Mouse (Mus musculus) heart, embryonic 13.5 days (tissue): ENCODE results near the gene Hspa5. TPM values are rescaled to one million over a fixed set of nuclear protein-coding genes. Genes with fewer than 3 reads are reported as not detected.
A peak's percentile ranks its signal among the peaks of the same experiment; 100 is the strongest.
"Not testable (repeated sequence)": the region's sequence is repeated elsewhere in the genome, so short reads cannot be mapped to it uniquely, and the experiment has no call there.

Experiments
- ATAC-seq: fragments of 200-750 bp; cut with Nextera tagmentation; 2 replicates; pipeline ENCODE4 v1.8.0; 2017; ENCODE audit warnings: moderate TSS enrichment; ENCODE audit not compliant: insufficient number of reproducible peaks, low FRiP score, low TSS enrichment; ENCODE audit errors: extremely low read depth
- H3K27ac ChIP-seq: fragments of 300-500 bp; sonication (generic); replicated peaks from 2 replicates; pipeline ENCODE4 v1.5.1; 2015; ENCODE audit warnings: moderate library complexity, mild to moderate bottlenecking, inconsistent platforms
- H3K27me3 ChIP-seq: fragments of 300-500 bp; sonication (generic); replicated peaks from 2 replicates; pipeline ENCODE4 v1.6.1; 2015; ENCODE audit warnings: mild to moderate bottlenecking, inconsistent platforms
- H3K36me3 ChIP-seq: fragments of 300-500 bp; sonication (generic); 2 replicates; pipeline ENCODE4 v1.6.1; 2015; ENCODE audit warnings: mild to moderate bottlenecking, inconsistent platforms
- H3K4me1 ChIP-seq: fragments of 300-500 bp; sonication (generic); 2 replicates; pipeline ENCODE4 v1.6.1; 2015; ENCODE audit warnings: inconsistent platforms
- H3K4me2 ChIP-seq: fragments of 300-500 bp; sonication (generic); 2 replicates; pipeline ENCODE4 v1.6.1; 2015; ENCODE audit warnings: inconsistent platforms, mild to moderate bottlenecking, moderate library complexity
- H3K4me3 ChIP-seq: fragments of 300-500 bp; sonication (generic); 2 replicates; pipeline ENCODE4 v1.5.1; 2015; ENCODE audit warnings: moderate library complexity, mild to moderate bottlenecking, inconsistent platforms
- H3K9ac ChIP-seq: fragments of 300-500 bp; sonication (generic); 2 replicates; pipeline ENCODE4 v1.6.1; 2015; ENCODE audit warnings: inconsistent platforms, mild to moderate bottlenecking, moderate library complexity
- H3K9me3 ChIP-seq: fragments of 300-500 bp; sonication (generic); 2 replicates; pipeline ENCODE4 v1.6.1; 2016; ENCODE audit warnings: inconsistent platforms
- WGBS: fragments of 180-500 bp; shearing (Covaris S2); methylation state at CpG from one replicate; pipeline ENCODE4 v1.1.7; 2015; ENCODE audit warnings: mixed read lengths; 5-methylcytosine and 5-hydroxymethylcytosine counted together
- polyA plus RNA-seq: library from polyadenylated mRNA; unstranded; fragments of >200 nt; fragmentation: Nextera tagmentation; extraction: Ambion mirVana; gene quantifications from 2 replicates; pipeline ENCODE4 v1.2.1, GENCODE M21; 2015

The Hspa5 gene
- polyA plus RNA-seq, 1 experiment from 2014 or later: 631 TPM

DNA sequence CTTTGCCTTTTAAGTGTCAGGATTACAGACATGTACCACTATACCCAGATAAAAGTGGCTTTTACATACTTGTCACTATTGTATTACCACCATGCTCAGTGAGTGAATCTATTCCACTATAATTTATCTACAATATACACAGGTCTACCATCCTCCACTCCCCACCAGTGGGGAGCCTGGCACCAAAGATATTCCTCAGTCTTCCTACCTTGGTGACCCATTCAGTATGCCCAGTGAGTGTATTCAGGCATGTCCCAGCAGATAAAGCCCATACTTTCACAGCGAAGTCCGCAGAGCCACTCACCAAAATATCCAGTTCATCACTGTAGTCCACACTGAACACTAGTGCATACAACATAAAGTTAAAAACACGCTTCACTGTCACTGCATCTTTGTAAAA lies 39.0 kb downstream of the Hspa5 start:
- Histone ChIP-seq H3K27ac (no peak overlapping the region), H3K4me1 (peaks cover 8% of the 10 kb centered on the region), H3K4me2 (no peak overlapping the region), H3K4me3 (no peak overlapping the region), H3K27me3 (no peaks in the 10 kb centered on the region), H3K9me3 (no peaks in the 10 kb centered on the region), H3K9ac (no peak overlapping the region), H3K36me3 (peaks cover 90% of the 10 kb centered on the region)
- 90% methylated on average over 3 of the region's 3 CpGs for WGBS
- no peak; the same call in 1 of the 2 replicates for ATAC-seq

DNA sequence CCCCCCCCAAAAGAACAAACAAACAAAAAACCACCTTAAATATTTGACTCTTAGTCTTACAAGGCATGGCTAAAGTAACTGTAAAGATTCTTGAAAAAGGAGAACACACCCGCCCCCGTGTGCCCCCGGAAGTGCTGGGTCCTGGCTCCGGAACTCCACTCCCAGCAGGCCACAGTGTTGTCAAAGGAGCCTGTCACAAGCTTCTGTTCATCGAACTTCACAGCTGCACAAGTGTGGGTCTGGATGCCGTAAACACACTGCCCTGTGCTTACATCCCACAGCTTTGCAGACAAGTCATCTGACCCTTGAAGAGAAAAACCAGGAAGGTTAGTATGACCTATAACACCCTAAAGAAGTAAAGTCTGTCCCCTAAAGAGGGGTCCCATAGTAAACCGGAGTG lies 40.9 kb downstream of the Hspa5 start:
- Histone ChIP-seq H3K4me2 (no peak overlapping the region), H3K27ac (no peak overlapping the region), H3K4me3 (no peak overlapping the region), H3K9me3 (no peaks in the 10 kb centered on the region), H3K4me1 (peaks cover 7% of the 10 kb centered on the region), H3K36me3 (peaks cover 85% of the 10 kb centered on the region), H3K9ac (no peak overlapping the region), H3K27me3 (no peaks in the 10 kb centered on the region)
- ATAC-seq: no peak
- WGBS: 76% methylated on average over 7 of the region's 7 CpGs

DNA sequence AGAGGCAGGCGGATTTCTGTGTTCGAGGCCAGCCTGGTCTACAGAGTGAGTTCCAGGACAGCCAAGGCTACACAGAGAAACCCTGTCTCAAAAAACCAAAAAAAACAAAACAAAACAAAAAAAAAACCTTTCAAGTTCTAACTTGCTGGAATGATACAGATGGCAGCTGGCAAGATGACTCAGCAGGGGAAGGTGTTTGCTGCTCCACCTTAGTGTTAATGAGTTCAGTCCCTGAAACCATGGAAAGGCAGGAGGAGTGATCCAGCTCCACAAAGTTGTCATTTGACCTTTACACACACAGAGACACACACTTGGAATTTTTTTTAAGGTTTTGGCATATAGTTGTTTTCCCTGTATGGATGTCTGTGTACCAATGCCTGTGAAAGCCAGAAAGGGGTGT lies 44.1 kb downstream of the Hspa5 start:
- not testable (repeated sequence) for H3K27ac ChIP-seq, H3K4me2 ChIP-seq, H3K9me3 ChIP-seq, H3K27me3 ChIP-seq, H3K4me3 ChIP-seq, H3K4me1 ChIP-seq, ATAC-seq, H3K9ac ChIP-seq
- H3K36me3 ChIP-seq: peaks cover 86% of the 10 kb centered on the region
- WGBS: 94% methylated on average over 2 of the region's 2 CpGs

DNA sequence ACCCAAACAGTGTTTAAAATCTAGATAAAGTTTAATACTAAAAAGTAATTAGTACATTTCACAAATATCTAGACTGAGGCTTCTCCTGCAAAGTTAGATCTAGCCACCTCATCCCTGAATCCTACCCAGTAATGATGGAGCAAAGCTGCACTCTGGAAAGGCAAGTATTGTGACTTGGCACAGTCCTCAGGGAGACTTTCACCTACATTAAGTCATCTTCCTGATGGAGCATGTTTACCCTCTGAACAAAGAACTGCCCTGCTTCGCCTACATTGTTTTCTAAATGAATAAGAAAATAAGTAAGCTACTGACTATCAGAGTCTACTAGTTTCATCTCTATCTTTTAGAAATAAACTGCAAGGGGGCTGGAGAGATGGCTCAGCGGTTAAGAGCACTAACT lies 46.7 kb downstream of the Hspa5 start:
- no peaks in the 10 kb centered on the region for H3K27me3 ChIP-seq
- H3K9me3 ChIP-seq: no peaks in the 10 kb centered on the region
- no peak overlapping the region for H3K9ac ChIP-seq
- no peak overlapping the region for H3K4me3 ChIP-seq
- H3K36me3 ChIP-seq: peaks cover 77% of the 10 kb centered on the region
- 85% methylated on average over 2 of the region's 2 CpGs for WGBS
- no peaks in the 10 kb centered on the region for H3K4me1 ChIP-seq
- H3K4me2 ChIP-seq: no peak overlapping the region
- no peak overlapping the region for H3K27ac ChIP-seq
- ATAC-seq: no peak

DNA sequence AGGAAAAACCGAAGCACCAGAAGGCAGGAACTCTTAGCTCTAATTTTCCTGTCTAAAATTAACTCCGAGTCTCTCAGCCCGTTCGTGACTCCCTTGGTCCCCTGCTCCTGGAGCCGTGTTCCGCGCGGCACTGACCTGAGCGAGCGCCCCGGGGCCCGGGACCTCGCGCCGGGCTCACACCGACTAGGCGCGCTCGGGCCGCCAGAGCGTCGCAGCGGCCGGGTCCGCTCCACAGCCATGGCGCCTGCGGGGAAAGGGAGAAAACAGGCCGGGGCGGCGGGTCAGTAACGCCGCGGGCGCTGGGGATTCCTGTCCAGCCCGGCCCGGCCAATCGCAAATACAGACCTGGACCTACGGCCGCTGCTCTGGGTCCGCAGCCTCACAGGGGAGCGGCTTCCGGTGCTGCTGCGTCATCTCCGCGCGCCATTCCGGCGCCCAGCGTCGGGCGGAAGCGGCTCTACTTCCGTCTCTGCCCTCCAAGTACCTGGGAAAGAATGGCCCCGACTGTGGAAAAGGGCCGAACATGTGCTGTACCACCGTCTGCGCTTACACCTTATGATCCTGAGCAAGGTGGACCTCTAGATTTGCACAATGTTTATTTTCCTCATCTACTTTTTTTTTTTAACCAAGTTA lies 54.2 kb downstream of the Hspa5 start, which contains the start of gene Fbxw2:
Fbxw2 (minus strand) TSS at position 485 of the 633 bp plus-strand sequence.
- H3K36me3 ChIP-seq: peaks cover 17% of the 10 kb centered on the region
- H3K9ac ChIP-seq: peak within 1 kb of the TSS; percentile 97
- H3K4me2 ChIP-seq: peak within 1 kb of the TSS; percentile 92
- peaks cover 5% of the 10 kb centered on the region; the same call in 1 of the 2 replicates for H3K9me3 ChIP-seq
- ATAC-seq: peak; percentile 89
- H3K27ac ChIP-seq: peak within 1 kb of the TSS; percentile 90
- H3K4me3 ChIP-seq: peak within 1 kb of the TSS; percentile 94
- peaks cover 22% of the 10 kb centered on the region for H3K27me3 ChIP-seq
- peaks cover 21% of the 10 kb centered on the region for H3K4me1 ChIP-seq
- WGBS: under 1% methylated on average over 57 of the region's 57 CpGs

DNA sequence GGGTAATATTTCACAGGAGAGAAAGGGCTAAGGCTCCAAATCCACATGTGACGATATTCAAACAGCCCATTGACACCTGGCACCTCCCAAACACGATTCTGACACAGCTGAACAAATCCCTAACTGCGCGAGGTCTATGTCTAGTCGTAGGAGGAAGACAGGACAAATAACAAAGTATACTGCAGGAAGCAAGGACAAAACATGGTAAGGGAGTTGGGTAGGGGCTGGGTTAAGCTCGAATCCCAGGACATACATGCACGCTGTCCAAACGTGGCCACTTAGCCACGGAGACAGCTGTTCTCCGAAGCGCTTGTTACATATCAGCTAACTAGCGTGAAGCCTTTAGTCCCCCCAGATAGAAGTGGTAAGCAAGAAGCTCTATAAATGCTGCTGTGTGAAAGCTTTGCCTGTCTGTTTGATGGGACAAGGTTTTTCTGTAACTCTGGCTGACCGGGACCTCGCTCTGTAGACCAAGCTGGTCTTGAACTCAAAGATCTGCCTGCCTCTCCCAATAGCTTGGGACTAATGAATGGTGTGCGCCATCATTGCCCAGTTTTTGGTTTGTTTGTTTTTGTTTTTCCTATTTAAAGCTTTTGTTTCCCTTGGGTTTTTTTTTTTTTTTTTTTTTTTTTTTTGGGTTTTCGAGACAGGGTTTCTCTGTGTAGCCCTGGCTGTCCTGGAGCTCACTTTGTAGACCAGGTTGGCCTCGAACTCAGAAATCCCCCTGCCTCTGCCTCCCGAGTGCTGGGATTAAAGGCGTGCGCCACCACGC lies 54.9 kb downstream of the Hspa5 start:
- peaks cover 5% of the 10 kb centered on the region; the same call in 1 of the 2 replicates for H3K9me3 ChIP-seq
- peaks cover 22% of the 10 kb centered on the region for H3K27me3 ChIP-seq
- peak overlapping the region; percentile 92 for H3K4me2 ChIP-seq
- peaks cover 21% of the 10 kb centered on the region for H3K4me1 ChIP-seq
- H3K36me3 ChIP-seq: peaks cover 12% of the 10 kb centered on the region
- peak overlapping the region; percentile 90 for H3K27ac ChIP-seq
- no peak for ATAC-seq
- WGBS: 33% methylated on average over 20 of the region's 21 CpGs
- H3K9ac ChIP-seq: peak overlapping the region; percentile 97
- H3K4me3 ChIP-seq: peak overlapping the region; percentile 94

Other genes starting within 250 kb of the Hspa5 start
- gene Gapvd1, start 16.7 kb upstream of the Hspa5 start, polyA plus RNA-seq: 55.6 and 59.5 TPM in 2 replicates
- gene Rabepk, start 27.9 kb downstream of the Hspa5 start, polyA plus RNA-seq: 22.9 and 27.2 TPM in 2 replicates
- 55.0 and 66.1 TPM in 2 replicates for gene Fbxw2, start 54.3 kb downstream of the Hspa5 start, polyA plus RNA-seq
- not detected in 2 replicates for gene Gm34653, start 61.0 kb downstream of the Hspa5 start, polyA plus RNA-seq
- 0.14 and 0.20 TPM in 2 replicates for gene Cutal, start 102.4 kb downstream of the Hspa5 start, polyA plus RNA-seq
- gene Psmd5, start 103.0 kb downstream of the Hspa5 start, polyA plus RNA-seq: 58.2 and 59.0 TPM in 2 replicates
- gene Phf19, start 142.1 kb downstream of the Hspa5 start, polyA plus RNA-seq: 3.0 and 3.2 TPM in 2 replicates
- 1.7 and 1.9 TPM in 2 replicates for gene Traf1, start 189.8 kb downstream of the Hspa5 start, polyA plus RNA-seq